Mouse (Mus musculus): ENCODE results near the gene Prr36.

Gene Prr36

DNA sequence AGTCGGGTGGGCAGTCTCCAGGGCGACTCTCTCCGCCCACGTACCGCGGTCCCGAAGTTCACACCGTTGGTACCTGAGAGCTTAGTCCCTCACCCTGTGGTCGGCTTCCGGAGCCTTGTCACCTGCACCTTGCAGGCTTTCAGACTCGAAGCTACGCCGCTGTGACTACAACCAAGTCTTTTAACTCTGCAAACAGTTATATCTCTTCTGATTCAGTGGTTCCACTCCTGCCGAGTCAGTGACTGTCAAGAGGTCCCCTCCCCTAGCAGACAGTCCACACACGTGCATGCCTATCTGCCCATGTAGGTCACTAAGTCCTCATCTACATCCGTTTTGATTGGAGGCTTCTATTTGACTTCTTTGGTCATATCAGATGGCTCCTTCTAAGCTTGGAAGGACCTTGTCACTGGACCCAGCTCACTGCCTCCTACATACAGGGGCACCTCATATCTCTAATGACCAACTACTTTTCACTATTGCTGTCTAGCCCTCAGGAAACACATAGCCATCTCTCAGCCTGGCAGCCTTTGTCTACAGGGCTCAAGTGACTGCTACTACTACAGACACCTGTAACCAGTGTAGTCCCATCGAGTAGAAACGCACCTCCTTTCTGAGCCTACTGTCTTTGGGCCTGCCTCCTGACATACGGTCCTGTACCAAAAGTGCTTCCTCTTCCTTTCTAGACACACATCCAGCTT is 22.1 kb upstream of the Prr36 start:
- peak in 1 of 2 experiments; percentile 30 for DNase-seq (ENCODE audit: low spot score in 2 of 2)

DNA sequence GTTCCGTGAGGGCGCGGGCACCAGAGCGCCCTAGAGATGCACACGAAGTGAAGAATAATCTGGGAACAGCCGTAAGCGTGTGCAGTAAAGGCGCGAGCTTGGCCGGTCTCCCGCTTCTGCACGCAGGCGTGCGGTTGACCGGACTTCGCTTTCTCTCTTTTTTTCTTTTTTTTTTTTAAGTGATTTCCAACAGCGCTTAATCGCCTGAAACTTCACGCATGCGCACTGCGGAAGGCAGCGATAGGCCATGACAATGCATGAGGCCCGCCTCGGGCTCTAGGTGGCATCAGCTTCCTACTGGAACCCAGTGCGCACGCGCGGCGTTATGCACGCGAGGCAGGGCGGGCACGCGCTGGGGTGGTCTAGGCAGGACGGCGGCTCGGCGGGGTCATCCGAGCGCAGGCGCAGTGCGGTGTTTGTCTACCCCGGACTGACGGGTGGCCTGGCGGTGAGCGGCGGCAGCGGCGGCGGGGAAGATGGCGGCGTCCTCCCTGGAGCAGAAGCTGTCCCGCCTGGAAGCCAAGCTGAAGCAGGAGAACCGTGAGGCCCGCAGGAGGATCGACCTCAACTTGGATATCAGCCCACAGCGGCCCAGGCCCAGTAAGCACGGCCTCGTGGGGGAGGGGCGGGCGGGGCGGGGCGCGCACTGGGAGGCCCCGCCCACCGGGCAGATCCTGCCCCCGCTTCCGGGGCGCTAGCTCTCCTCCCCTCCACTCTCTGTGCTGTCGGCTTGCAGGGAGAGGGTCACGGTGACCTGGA is 21.4 kb upstream of the Prr36 start, which contains the start of the genes Map2k7 and Gm49320:
TSS of gene Map2k7 (plus strand) at position 307 of the 759 bp plus-strand sequence.
TSS of gene Gm49320 (plus strand) at position 432 of the 759 bp plus-strand sequence.
- peak; percentile 100 for DNase-seq (ENCODE audit: low spot score in 2 of 2)

DNA sequence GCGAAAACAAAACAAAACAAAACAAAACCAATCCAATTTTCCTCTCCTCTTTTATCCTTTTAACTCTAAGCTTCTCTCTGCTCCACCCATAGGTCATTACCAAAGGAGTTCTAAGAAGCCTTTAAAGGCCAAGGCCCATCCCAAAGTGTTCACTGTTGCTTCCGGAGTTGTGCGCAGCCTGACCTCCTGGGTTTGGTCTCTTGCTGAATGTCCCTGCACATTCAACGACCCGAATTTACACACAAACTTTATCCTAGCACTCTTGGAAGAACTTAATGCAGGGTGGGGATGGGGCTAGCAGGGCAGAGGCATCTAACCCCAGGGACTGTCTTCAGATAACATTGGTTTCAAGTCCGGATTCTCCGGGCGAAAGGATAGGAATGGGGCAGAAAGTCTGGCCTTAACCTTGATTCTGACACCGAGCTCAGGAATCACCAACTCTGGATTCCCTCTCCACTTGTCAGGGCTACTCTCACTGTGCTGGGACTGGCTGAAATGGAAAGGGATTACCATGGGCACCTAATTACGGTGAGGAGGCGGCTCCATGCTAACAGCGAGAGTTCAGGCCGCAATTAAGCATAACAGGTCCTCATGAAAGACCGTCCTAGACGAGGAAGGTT is 20.7 kb upstream of the Prr36 start:
- DNase-seq (ENCODE audit: low spot score in 2 of 2) = peak in 1 of 2 experiments; percentile 27

DNA sequence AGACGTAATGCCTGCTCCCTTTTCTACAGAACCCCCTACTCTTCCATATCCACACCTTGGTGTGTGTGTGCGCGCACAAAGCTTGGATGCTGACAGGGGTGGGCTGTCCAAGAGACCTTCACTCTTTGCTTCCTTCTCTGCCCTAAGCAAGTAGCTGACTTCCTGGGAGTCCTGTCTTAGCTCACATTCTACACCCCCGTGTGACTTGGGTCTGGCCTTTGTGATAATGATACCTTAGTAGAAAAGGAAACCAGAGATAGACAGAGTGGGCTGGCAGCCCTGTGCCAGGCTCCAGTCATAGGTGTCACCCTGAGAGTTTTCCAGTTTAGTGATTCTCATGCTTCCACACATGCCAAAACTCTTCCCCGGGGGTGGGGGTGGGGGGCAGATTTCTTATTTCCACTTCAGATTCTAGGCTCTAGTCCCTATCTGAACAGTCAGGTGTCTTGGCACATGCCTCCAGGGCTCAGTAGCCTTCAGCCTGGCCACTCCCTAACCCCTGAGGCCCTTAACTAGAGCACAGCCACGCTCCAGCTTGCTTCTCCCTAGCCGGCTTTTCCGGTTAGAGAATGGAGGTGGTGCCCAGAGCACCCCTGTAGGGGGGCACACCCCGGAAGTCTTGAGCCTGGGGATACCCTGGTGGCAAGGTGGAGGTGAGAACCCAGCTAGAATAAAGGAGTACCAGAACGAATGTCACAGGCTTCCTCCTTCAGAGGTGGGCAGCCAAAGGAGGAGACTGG is 13.5 kb upstream of the Prr36 start:
- DNase-seq (ENCODE audit: low spot score in 2 of 2) = no peak

DNA sequence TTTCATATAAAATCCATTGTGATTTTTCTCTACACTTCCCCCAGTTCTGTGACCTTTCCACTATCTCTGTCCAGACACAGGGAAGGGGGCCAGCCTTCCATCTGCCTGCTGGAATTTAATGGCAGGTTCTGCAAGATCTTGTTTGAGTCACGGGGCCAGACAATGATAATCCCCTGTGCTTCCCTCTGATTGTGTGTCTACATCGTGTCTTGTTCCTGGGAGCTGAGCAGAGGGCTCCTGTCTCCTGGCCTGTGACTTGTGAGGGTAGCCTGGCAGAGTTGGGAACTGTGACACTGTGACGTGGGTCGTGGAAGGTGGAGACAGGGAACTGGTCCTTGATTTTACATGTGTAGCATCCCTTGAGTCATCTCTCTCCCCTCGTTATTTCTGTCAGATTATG is 12.5 kb upstream of the Prr36 start:
- no peak for DNase-seq (ENCODE audit: low spot score in 2 of 2)

DNA sequence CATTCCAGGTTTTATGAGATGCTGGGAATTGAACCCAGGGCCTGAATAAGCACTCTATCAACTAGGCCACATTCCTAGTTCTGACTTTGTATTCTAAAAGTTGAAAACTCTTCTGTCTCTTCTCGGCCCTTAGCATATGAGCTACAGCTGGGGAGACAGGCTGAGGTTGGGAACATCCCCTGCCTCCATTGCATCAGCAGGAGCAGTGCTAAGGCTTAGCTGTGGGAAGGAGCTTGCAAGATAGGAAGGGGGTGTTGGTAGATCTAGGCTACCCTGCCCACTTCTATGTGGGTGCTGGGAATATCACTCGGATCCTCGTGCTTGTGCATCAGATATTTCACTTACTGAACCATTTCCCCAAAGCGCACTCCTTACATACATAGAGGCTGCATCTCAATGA is 10.7 kb upstream of the Prr36 start:
- DNase-seq (ENCODE audit: low spot score in 2 of 2) = no peak

DNA sequence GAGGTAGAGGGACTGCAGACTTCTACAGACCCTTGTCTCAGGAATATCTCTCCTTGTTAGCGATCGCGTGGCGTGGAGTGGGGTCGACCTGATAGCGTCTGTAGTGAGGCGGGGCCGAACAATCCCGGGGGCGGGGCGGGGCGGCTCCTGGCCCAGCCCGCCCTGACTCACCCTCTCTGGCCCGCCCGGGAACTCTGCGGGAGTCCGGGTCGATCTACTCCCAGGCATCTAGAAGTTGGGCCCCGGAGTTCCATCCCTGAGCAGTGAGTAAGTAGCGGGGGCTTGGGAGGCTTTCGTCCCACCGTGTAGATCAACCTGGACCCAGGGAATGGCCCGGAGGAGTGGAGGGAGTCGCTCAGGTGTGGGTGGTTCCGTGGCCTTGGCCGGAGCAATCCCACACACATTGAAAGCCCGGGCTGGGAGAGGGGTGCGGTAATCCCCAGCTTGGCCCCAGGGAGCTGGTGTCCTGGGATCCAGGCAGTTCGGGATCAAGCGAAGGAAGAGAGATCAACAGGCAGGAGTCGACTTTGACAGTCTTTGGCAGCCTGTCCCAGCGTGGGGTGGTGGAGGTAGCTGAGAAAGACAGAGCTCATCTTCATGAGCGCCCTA is 9.6 kb upstream of the Prr36 start, which contains the start of gene Lrrc8e:
TSS of gene Lrrc8e (plus strand) at position 89 of the 609 bp plus-strand sequence.
- DNase-seq (ENCODE audit: low spot score in 2 of 2) = no peak

DNA sequence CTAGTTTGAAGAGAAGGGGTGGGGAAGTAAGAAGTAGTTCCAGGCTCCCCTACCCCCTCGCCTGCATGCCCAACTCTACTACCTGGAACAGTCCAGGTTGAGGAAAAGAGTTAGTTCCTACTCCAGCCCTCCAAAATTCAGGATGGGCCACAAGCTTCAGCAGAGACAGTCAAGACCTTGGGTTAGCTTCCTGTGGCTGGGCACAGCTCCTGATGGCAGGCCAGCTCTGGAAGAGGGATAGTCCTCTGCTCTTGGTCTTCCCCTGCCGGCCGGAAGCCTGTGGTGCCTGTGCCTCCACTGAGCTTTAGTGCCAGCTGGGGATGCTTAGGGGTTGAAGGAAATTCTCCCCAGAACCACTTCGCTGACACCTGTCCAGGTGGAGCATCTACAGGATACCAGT is 9.1 kb upstream of the Prr36 start:
- no peak for DNase-seq (ENCODE audit: low spot score in 2 of 2)

DNA sequence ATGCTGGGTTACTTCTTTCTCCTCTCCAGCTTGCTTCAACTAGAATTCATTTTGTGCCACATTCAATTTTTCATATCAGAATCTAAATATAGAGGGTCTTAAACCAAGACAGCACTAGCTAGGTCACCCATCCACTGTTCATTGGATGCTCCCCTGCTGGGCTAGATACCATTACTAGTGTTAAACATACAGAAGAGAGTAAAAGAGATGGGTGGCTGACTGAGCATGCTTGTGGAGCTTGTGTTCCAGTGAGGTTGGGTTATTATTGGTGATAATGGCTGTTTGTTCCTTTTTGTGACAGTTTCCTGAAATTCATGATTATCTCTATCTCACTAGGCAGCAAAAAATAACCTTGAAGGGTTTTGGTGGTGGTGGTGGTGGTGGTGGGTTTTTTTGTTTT is 4.8 kb upstream of the Prr36 start:
- no peak for DNase-seq (ENCODE audit: low spot score in 2 of 2)

DNA sequence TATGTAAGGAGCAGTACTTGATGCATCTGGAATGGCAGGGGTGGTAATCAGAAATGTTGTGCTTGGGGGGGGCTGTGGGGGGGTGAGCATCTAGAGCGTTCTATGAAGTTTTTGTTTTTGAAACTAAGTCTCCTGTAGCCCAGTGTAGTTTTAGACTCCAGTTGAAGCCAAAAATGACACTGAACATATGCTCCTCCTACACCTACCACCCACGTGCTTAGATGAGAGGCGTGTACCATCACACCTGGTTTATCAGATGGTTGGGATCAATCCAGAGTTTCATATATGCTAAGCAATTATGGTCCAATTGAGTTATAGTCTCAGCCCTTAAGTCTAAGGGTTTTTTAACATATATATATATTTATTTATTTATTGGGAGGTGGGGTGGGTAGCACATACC is 2.4 kb upstream of the Prr36 start:
- no peak for DNase-seq (ENCODE audit: low spot score in 2 of 2)

DNA sequence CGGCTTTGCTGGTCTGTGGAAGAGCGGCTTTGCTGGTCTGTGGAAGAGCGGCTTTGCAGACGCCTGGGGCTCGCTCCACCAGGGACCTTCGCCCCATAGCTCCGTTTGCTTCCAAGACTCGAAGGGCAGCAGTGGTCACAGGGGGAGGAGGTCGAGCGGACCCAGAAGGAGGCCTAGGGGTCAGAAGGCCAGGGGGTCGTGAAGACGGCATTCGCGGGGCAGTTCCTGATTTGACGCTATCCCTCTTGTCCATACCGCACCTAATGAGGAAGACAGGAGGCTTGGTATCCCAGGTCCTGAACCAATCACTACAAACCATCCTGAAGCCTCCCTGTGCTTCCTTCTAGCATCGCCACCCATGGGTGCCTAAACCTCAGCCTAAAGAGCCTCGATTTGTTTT is 963 bp downstream of the Prr36 start:
- DNase-seq (ENCODE audit: low spot score in 2 of 2) = no peak

DNA sequence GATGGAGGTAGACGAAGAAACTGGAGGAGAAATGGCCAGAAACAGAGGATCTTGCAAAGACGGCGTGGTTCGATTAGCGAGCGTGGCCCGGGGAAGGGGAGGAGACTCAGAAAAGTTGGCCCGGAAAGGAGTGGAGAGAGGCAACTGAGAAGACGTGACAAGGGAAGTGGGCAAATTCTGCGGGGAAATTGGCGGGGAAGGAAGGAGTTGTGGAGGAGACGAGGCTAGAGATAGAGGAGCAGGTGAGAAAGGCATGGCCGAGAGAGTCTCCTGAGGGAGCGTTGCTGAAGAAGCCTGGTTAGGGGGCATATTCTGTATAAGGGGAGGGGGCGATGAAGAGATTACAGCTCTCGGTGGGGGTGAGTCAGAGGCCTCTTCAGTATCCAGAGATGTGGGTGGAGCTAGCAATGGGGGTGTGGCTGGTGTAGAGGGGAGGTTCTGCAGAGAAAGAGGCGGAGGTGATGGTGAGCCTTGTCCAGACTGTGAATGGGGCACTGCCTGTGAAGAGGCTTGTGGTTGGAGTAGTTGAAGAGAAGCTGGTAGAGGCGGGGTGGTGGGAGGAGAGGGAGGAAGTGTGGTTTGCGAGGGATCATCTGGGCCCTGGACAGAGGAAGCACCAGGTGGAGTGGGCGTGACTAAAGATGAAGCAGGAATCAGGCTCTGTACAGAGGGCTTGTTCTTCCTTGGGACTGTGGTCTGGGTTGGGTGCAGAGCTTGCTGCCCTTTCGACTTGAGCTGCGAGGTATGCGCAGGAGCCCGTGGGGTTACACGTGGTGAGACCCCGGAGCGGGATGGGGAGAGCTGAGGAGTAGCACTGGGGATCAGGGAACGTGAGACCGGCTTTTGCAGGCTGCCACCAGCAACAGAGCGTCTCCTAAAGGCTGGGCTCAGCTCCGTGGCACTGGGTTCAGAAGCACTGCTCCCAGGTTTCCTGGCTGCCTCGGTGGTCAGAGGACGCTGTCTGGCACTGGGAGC is 3.0 kb downstream of the Prr36 start:
- DNase-seq (ENCODE audit: low spot score in 2 of 2) = peak in 1 of 2 experiments; percentile 43

DNA sequence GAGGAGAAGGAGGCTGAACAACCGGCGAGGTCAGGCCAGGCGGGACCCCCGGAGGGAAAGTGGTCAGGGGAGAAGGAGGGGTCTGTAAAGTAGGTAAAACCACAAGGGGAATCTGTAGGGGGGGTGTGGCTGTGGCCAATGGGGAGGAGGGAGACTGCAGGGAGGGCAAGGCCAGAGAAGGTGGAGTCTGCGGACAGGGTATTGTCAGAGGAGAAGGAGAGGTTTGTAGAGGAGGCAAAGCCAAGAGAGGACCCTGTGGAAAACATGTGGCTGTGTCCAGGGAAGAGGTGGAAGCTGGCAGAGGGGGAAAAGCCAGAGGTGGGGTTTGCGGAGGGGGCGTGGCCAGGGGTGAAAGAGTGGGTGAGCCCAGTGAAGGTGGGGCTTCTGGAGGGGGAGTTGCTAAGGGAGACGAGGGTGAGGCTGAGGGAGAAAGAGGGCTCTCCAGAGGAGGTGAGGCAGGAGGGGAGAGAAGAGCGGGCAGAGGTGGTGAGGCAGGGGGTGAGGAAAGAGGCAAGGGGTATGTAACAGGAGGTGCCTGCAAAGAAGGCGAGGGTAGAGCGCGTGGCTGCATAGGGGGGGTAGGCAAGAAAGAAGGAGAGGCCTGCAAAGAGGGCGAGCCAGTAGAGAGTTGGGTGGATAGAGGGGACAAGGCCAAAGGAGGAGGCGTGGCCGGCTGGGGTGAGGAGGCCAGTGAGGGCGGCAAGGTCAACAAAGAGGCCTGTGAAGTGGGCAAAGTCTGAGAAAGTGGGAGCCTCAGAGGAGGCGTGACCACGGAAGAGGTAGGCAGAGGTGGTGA is 3.9 kb downstream of the Prr36 start:
- DNase-seq (ENCODE audit: low spot score in 2 of 2) = peak; percentile 70 to 71

DNA sequence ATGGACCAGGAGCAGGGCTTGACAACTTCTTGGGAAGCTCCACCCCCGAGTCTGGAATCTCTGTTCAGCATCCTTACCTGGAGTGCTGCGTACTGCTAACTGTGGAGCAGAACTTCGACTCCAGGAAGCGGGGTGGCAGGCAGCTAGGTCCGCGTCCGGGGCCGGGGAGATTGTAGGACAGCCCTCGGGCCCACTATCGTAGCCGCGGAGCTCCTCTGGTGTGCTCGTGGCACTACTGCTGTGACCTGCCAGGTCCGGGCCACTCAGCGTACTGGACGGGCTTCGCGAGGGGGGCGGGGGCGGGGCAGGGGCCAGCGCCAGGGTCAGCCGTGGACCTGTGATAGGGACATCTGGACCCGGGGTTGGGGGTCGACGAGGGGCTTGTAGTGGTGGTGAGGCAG is 4.5 kb downstream of the Prr36 start:
- DNase-seq (ENCODE audit: low spot score in 2 of 2) = peak in 1 of 2 experiments; percentile 48

DNA sequence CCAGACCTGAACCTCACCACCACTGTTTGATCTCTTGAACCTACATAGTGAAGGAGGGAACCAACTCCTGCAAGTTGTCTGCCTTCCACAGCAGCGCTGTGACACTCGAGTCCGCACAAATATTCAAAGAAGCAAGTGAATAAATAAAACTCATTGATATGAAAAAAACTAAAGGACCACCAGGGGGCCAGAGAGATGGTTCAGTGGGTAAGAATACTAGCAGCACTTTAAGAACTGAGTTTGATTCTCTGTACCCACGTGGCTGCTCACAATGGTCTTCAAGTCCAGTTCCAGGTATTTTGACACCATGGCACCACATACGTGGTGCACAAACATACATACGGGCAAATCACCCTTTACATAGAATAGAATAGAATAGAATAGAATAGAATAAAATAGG is 6.2 kb downstream of the Prr36 start:
- DNase-seq (ENCODE audit: low spot score in 2 of 2) = no peak

DNA sequence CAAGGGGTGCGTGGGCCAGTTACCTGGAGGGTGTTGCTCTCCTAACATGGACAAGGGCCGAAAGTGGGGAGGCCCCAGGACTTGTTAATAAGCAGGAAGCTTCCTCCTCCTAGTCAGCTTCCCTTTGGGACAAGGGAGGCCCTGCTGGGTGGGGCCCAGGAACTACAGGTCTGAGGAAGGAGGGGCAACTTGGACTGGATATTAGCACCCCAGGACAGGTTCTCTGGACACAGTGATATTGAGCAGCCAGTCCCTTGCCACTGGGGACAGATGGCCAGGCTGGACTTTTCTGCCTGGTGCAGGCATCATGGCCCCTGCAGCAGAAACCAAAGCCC is 10.3 kb downstream of the Prr36 start:
- DNase-seq (ENCODE audit: low spot score in 2 of 2) = no peak

DNA sequence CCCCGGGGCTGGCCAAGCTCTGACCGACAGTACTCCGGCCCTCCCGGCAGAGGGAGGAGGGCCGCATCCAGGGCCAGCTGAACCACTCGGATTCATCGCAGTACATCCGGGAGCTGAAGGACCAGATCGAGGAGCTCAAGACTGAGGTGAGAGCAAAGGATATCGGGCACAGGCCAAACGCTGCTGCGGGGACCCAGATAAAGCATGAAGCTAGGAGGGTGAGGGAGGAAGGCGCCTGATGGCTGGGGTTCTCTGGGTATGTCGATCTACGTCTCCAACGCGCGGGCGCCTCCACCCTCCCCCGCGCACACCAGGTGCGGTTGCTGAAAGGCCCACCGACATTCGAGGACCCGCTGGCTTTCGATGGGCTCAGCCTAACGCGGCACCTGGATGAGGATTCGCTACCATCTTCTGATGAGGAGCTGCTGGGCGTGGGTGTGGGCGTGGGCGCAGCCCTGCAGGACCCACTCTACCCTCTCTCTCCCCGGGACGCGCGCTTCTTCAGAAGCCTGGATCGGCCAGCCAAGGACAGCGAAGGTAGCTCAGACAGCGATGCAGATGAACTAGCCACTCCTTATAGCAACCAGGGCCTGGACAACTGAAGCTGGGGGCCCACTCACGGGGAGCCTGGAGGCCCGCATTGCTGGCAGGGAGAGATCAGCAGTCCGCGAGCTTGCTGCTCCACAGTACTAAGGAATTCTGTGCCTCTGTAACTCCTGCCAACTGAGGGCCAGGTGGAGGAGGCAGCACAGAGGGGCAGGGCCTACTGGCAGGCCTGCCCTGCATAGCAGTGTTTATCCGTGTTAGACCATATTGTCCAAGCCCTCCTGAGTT is 10.9 kb downstream of the Prr36 start:
- peak in 1 of 2 experiments; percentile 43 for DNase-seq (ENCODE audit: low spot score in 2 of 2)

DNA sequence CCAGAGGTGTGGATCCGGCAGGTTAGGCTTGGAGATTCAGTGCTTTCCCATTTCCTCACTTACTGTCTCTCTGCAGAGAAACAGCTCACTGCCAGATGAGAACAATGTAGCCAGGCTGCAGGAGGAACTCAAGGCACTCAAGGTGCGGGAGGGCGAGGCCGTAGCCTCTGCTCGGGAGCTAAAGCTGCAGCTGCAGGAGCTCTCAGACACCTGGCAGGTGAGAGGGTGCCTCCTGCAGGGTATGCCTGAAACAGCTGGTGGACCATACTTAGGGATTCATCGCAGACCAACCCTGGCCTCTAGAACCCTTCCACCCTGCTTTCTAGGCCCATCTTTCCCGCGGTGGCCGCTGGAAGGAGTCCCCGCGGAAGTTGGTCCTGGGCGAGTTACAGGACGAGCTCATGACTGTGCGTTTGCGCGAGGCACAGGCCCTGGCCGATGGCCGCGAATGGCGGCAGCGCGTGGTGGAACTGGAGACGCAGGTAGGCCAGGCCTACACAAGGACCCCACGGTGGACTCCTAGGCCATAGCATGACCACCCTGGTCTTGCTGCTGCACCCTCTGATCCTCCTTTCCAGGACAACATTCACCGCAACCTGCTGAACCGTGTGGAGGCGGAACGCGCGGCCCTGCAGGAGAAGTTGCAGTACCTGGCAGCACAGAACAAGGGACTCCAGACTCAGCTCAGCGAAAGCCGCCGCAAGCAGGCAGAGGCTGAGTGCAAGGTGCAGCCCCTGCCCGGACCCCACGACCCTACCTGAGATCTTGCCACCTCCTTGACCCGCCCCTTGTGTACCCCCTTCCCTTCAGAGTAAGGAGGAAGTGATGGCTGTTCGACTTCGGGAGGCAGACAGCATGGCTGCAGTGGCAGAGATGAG is 11.8 kb downstream of the Prr36 start:
- DNase-seq (ENCODE audit: low spot score in 2 of 2) = no peak
